Mouse (Mus musculus) inflammation-experienced regulatory T-cells, adult 6 months (primary cell): ENCODE data around the gene Mfsd4b3. TPM values are rescaled to one million over a fixed set of nuclear protein-coding genes. Genes with fewer than 3 reads are reported as not detected.
"Not testable (repeated sequence)": the region's sequence is repeated elsewhere in the genome, so short reads cannot be mapped to it uniquely, and the experiment has no call there.

Experiments used
- ATAC-seq: one replicate; pipeline ENCODE4 v1.8.0; 2017
- polyA plus RNA-seq, 3 experiments: library from polyadenylated mRNA; unstranded; fragments of 100-300 nt; shearing (Covaris generic); gene quantifications; one replicate each; pipeline ENCODE4 v1.2.1; 2017

Mfsd4b3 gene
- polyA plus RNA-seq: not detected

- peak; percentile 100 for ATAC-seq
Measured at GRCm38 (mm10) chr10:39959761-39960440, at the start of gene Mfsd4b3. Mfsd4b3 (minus strand) TSS chr10:39960153.

DNA sequence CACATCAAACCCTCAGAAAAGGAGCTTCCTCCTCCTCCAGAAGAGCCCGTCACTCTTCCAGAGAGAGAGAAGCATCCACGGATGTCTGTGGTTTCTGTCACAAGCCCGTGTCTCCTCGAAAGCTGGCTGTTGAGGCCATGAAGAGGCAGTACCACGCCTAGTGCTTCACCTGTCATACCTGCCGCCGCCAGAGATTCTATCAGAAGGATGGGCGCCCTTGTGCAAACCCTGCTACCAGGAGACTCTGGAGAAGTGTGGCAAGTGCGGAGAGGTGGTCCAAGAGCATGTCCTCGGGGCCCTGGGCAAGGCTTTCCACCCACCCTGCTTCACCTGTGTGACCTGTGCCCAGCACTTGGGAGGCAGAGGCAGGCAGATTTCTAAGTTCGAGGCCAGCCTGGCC is 49.6 kb upstream of the Mfsd4b3 start:
- ATAC-seq: no peak

DNA sequence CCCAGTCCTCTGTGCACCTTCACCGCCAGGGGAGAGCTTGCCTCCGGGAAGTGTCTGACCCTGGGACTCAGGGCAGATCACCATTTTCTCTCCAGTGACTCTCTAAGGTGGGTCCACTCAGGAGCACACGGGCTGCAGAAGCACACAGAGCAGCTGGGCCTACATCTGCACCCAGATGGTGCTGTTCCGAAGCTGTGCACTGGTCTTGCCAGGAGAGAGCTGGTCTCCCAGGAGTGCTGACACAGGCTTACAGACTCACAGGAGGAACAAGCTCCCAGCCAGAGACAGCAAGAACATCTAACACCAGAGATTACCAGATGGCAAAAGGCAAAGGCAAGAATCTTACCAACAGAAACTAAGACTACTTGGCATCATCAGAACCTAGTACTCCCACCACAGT is 48.9 kb upstream of the Mfsd4b3 start:
- ATAC-seq: not testable (repeated sequence)

DNA sequence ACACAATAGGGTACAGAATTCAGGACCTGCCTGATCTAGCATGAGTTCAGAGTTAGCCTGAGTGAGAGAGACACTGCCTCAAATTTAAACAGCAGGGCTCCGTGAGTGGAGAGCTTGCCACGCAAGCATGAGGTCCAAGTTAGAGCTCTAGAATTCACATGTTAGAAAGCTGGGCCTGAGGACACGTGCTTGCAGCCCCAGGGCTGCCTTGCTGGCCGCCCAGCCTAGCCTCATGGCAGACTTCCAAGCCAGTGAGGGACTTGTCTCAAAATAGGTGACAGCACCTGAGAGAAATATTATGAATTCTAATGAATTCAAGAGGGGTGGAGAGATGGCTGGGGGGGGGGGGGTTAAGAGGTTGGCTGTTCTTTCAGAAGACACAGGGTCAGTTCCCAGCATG is 48.0 kb upstream of the Mfsd4b3 start:
- ATAC-seq: no peak

DNA sequence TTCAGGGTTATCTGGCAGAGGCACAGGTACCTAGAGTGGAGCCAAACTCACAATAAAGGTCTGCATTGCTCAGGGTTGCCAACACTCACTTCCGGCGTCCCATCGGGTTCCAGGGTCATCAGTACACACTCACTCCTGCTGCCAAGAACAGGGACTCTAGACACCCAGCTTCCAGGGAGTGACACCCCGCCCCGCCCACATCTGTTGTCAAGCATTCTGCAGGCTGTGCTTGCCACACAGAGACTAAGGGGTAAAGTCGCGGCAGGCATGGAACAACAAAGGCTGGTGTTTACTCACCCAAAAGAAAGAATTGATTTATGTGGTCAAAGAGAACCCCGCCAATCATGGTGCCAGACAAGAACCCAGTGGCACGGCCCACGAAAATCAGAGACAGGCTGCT is 47.0 kb upstream of the Mfsd4b3 start:
- ATAC-seq: no peak

DNA sequence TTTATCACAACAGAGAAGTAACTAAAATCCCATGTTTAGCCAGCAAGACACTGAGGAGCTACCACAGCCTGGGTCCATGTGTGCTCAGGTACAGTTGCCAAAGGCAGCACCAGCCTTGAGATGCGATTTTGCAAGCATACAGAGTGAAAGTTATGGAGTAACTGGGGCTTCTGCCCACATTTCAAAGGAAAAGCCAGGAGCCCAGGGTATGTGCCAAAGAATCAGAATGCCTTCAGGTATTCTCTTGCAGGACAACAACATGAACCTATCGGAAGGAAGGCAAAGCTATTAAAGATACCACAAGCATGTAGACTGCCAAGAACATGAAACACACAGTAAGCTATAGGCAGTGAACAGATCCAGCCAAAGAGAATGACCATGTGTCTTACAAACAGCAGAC is 40.8 kb upstream of the Mfsd4b3 start:
- no peak for ATAC-seq

DNA sequence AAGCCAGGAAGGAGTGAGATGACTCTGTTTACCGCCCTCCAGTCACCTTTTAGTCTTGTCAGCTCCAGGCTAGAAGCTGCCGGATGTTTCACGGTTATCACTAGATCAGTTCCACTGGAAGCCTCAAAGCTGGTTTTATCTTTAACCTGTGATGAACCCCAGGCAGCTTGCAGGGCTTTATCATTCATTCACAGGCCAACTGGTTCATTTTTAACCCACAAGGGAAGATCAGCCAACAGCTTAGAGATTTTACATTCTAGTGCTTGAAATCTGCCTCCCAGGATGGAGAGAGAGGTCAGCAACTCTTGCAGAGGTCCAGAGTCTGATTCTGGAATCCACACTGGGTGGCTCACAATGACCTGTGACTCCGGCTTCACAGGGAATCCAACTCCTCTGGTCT is 31.2 kb upstream of the Mfsd4b3 start:
- ATAC-seq: peak; percentile 94

DNA sequence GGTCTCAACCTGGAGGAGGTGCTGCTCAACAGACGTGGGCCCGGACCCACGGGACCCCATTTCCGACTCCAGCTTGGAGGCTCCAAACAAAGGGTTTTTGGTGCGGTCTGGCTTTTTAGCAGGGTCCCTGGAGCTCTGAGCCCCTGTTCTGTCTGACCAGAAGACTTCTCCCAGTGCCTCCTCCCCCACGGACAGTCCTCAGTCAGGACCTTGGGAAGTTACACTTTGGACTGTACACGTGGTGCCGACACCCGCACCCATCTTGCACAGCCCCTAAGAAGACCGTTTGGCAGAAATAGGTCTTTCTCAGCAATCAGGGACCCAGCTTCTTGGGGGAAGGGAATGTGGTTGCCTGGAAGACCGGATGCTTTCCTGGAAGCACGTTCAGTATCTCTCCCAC is 26.5 kb upstream of the Mfsd4b3 start, which contains the start of gene Mfsd4b5:
Mfsd4b5 (minus strand) TSS at position 181 of the 400 bp plus-strand sequence.
- ATAC-seq: no peak

DNA sequence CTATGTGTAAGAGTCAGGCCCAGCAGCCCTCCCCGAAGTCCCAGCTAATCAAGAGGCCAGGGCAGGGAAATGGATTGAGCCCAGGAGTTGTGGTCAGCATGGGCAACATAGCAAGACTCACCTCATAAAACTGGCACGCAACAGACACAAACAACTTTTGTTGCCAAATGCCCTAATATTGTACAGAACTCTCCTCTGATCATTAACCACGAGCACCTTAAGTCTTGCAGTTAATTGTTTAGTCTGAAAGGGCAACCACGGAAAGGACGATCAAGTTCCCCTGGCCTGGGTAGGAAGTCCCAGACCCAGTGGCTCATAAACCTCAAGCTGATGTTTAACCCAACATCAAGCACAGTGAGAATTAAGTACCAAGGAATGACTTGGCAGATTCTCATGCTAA is 22.7 kb upstream of the Mfsd4b3 start:
- no peak for ATAC-seq

DNA sequence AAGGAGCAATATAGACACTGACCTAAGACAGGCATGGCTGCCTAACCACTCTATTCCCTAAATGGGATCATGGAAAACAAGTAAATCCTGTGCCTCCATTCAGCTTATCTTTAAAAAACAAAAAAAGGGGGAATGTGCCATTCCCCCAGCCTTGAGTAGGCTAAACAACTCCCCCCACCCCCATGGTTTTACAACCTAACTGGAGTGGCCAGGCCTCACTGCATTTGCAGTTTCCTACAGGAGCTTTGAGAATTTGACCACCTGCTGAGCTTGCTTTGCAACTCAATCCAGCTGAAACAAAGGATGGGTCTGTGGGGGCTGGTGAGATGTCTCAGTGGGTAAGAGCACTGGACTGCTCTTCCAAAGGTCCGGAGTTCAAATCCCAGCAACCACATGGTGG is 18.3 kb upstream of the Mfsd4b3 start:
- no peak for ATAC-seq

DNA sequence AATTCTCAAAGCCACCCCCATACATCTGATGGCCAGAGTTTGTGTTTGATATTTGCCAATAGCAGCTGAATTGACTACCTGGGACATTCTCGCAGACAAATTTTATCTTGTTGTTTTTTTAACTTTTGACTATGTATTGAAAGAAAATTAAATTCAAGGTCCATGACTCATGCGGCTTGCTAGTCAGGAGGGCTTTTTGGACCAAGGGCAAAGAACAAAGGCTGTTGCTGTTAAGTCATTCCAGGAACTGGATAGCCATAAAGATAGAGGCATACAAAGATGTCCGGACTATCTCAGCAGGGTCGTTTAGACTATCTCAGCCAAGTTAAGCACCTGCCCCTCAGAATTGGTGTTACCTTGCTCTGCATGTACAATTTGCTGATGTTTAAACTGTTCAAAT is 17.4 kb upstream of the Mfsd4b3 start:
- ATAC-seq: no peak

DNA sequence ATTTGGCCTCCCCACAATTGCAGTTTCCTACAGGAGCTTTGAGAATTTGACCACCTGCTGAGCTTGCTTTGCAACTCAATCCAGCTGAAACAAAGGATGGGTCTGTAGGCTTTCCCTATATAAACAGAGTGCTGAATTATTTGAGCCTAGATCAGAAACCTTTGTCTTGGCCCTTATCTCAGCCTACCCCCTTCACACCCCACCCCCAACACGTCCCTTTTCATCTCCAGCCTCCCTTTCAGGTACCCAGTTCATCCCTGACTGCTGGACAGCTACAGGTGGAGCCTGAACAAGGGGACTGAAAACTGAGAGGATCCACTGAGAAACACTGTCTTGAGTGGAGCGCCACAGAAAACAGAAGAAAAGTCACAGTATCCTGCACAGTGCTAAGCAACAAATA is 15.8 kb upstream of the Mfsd4b3 start:
- no peak for ATAC-seq

GRCm38 (mm10) chr10:39974982-39975381 is 15.0 kb upstream of the Mfsd4b3 start:
- ATAC-seq: peak; percentile 61

DNA sequence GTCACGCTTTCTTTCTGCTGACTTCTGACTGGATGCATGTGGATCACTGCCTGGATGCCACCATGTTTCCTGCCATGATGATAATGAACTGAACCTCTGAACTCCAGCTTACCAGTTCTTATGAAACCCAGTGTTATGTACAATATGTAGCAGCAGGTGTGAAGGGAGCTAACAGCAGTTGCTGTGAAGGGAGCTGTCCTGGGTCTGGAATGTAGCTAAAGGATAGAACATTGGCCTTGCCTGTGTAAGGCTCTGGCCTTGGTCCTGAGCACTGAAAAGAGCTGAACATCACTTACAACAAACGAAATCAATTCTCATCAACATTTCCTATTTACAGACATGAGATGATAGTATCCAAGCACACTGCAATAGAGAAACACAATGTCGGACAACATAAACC is 7.6 kb upstream of the Mfsd4b3 start:
- ATAC-seq: no peak

GRCm38 (mm10) chr10:39961906-39962305 is 2.0 kb upstream of the Mfsd4b3 start:
- ATAC-seq: no peak

DNA sequence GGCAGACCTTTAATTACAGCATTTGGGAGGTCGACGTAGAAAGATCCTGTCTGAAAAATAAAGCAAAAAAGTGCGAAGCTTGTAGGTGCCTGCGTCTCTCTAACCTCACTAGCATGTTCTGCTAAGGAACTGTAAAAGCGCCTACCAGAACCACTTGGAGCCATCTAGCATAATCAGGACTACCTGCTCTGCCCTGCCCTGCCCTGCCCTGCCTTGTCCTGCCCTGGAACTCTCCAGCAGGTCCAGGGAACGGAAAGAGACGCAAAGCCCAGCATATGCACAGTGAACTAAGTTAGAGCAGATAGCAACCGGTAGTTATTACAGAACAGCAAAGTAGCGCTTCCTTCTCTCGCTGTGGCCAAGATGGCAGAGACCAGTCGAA is 479 bp upstream of the Mfsd4b3 start:
- ATAC-seq: no peak

DNA sequence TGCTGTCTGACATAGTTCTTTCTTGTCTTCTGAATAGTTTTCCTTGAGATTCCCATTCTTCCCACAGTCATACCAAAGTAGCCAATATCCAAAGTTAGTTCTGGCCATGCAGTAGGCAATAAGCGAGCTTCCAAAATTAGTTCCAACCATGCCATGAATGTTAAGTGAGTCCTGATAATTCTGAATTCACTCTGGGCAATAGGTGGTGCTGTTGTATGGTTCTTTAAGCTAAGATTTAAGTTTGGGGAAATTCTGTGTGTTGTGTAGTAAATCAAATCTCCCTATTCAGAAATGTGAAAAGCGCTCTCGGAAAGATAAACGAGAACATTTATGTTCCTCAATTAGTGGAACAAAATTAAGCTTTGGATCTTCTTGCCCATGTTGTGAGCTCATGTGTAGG is 1.7 kb downstream of the Mfsd4b3 start:
- ATAC-seq: no peak

DNA sequence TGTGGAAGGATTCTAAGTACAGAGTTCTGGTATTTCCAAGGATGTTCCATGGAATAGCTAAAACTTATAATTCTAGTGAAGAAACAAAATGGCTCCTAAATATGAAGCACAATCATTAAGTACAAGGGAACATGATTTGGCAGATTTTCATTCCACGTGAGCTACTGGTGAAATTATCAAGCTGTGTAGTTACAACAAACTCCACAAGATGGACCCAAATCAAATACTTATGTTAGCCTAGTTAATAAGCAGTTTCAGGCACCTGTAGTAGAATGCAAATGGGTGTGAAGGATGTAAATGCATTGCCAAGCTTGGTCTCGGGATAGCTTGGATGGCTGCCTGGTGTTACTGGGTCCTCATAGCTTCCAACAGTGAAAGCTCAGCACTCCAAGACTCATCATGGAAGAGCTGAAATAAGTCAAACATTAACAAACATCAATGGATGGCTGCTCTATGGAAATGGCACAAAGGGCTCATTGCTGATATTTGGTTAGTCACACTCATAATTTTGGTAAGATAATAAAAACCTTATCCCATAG is 3.5 kb downstream of the Mfsd4b3 start:
- ATAC-seq: no peak

DNA sequence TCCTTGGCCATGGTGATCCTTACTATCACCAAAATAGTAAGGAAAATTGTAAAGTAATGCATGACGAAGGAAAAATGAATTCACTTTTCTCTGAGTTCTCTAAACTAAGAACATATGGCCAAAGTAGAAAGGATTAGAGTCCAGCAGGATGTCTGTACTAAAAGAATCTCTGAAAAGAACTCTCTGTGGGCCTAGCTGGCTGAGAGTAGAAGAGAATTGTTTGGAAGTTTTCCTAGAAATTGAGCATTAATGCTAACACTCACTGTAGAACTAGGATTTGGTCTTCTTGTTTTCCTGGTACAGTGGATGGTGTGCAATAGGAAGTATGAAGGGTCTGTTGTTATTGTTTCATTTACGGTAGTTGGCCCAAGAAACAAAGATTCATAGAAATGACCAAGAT is 4.8 kb downstream of the Mfsd4b3 start:
- ATAC-seq: no peak

- no peak for ATAC-seq
Measured at GRCm38 (mm10) chr10:39949377-39949954, 10.5 kb downstream of the Mfsd4b3 start.

DNA sequence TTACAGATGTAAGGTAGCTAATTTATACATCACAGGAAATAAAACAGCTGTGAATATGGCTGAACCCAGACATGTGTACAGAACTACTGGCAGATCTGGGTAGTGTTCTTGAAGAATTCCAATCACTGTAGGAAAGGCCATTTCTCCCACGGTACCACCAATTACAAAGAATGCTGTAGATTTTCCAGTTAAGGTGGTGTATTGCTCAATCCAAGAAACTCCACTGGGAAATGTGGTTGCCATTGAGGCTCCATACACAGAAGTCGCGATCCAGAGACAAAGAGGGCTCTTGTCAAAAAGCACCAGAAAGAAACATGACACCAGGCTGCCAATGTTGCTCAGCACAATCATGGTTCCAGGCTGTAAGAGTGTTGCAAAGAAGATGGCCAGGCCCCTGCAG is 12.8 kb downstream of the Mfsd4b3 start:
- ATAC-seq: not testable (repeated sequence)

DNA sequence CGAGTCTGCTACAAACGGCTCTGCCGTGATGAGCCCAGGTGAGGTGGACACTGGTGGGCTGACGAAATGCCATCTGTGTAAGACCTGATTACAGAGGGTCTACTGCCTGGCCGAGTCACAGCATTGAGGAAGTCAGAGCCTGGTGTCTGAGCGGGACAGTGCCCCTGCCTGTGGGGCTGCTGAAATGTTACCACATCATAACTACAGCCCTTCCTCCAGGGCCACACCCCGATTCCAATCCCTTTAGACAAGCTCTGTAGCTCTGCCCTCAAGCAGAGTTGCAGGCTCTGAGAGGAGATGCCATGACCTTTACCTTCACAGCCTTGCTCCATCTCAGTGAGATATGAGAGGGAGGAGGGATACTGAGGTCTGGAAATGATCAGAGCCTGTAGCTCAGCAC is 23.4 kb downstream of the Mfsd4b3 start:
- no peak for ATAC-seq

DNA sequence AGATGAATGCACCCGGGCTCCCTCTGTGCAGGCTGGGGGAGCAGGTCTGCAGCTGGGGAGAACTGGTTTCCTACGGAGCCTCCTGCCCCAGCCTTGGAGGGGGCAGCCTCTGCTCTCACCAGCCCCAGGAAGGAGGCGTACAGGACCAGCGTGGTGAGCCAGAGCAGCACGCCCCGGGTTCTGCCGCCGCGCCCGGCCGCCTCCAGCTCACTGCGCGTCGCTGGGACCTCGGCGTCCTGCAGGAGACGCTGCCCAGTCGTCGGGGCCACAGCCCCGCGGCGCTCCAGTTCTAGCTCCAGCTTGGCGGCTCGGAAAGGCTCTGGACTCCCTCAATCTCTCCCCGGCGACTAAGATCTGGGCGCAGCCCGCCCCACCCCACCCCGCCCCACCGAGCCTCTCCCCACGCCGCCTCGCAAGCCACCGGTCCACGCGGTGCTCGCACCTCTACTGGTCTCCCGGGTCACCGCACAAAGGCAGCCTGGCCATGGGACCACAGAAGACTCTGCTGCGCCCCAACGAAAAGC is 33.3 kb downstream of the Mfsd4b3 start, which contains the start of gene Mfsd4b2:
Mfsd4b2 (minus strand) TSS at position 308 of the 524 bp plus-strand sequence.
- no peak for ATAC-seq

GRCm38 (mm10) chr10:39924556-39924955 is 35.4 kb downstream of the Mfsd4b3 start:
- ATAC-seq: not testable (repeated sequence)
